Mouse (Mus musculus): ENCODE measurements at regions not wholly inside any gene's neighbourhood (a gene's known extent, or its start where the extent isn't known, plus 50 kb on each side); places are given as distances from the start of the nearest gene placed in this dataset.
"Not testable (repeated sequence)": the region's sequence is repeated elsewhere in the genome, so short reads cannot be mapped to it uniquely, and the experiment has no call there.

GRCm38 (mm10) chr12:9655794-9656193 lies 85.9 kb downstream of the Osr1 start:
- no peak for DNase-seq (ENCODE audit: low read depth, low spot score)

DNA sequence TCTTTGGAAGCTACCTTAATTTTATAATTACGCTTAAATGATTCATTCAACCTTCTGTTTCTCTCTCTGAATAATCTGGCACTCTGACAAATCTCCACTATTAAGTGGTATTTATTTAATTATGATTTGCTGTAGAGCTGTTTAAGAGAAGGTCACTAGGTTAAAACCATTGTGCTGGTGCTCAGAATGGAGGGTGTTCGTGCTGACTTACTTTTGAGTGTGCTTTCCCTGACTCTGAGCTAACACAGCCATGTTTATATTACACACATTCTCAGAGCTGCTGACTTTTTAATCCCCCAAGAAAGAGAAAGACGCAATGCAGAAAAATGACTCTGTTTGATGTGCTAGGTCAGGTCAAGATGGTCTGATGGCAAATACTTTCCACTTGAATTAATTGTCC lies 86.4 kb downstream of the Osr1 start:
- DNase-seq (ENCODE audit: low read depth, low spot score): no peak

GRCm38 (mm10) chr12:9657199-9657766 lies 87.4 kb downstream of the Osr1 start:
- no peak for DNase-seq (ENCODE audit: low read depth, low spot score)

DNA sequence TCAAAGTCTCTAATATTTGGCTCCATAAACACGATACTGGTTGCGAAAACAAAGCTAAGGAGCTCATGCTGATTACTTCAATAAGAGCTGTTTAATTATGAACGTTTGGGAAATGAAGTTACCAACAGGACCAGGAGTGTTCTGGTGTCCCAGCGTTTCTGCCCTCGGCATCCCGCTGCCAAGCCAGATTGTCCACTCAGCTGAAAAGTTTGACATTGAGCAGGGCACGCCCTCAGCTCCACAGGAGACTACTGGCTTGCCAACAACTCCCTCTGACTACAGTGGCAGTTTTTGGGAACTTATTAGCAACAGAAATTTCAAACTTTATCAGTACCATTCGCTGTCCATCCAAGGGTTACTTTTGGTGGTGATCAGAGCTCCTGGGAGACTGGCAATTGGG lies 87.9 kb downstream of the Osr1 start:
- no peak for DNase-seq (ENCODE audit: low read depth, low spot score)

- DNase-seq (ENCODE audit: low read depth, low spot score): no peak
Observed at GRCm38 (mm10) chr12:9660299-9660698, 90.4 kb downstream of the Osr1 start.

DNA sequence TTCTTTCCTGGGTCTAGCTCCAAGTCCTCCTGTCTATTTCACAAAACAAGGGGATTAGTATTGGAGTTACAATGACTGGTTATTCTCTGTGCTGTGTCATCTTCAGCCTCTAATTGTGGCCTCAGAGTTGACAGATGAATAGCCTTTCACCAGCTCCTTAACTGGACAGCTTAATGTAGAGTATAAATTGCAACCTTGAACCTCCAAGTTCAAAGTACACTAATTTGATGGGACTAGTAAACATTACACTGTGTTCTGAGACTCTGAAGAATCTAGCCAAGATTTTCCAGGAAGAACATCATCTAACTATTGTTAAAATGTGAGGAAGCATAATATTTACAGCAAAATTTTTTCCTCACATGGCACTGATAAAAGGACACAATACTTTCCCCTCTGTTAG lies 118.9 kb downstream of the Osr1 start:
- DNase-seq (ENCODE audit: low read depth, low spot score): no peak

- DNase-seq (ENCODE audit: low read depth, low spot score): no peak
Observed at GRCm38 (mm10) chr12:9689541-9689940, 119.6 kb downstream of the Osr1 start.

- DNase-seq (ENCODE audit: low read depth, low spot score): no peak
Observed at GRCm38 (mm10) chr12:9732921-9733320, 163.0 kb downstream of the Osr1 start.

DNA sequence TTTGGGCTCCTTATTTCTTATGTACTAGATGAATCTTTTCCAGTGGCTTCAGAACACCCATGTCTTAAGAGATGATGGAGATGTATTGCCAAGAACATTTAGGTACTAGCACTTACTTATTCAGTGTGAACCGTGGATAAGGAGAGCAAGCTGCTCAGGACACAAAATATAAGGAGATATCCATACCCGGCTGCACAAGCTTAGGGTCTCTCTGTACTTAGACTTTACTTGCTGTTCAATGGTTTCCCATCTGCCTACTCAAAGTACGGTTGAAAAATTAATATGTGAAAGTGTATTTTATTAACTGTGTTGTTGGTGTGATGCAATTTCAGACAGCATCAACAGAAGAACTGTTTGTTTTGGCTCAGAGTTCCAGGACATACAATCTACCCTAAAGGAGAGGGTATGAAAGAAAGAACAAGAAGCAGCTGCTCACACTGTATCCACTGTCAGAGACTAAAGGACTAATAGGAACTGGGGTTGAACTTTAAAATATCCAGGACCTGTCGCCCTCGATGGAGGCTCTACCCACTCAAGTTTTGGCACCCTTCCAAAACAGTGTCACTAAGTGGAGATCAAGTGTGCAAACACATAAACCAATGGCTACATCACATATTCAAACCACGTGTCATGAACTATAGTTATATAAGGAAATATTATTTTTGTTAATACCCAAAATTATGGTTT lies 174.9 kb downstream of the Osr1 start:
- DNase-seq (ENCODE audit: low read depth, low spot score): no peak

DNA sequence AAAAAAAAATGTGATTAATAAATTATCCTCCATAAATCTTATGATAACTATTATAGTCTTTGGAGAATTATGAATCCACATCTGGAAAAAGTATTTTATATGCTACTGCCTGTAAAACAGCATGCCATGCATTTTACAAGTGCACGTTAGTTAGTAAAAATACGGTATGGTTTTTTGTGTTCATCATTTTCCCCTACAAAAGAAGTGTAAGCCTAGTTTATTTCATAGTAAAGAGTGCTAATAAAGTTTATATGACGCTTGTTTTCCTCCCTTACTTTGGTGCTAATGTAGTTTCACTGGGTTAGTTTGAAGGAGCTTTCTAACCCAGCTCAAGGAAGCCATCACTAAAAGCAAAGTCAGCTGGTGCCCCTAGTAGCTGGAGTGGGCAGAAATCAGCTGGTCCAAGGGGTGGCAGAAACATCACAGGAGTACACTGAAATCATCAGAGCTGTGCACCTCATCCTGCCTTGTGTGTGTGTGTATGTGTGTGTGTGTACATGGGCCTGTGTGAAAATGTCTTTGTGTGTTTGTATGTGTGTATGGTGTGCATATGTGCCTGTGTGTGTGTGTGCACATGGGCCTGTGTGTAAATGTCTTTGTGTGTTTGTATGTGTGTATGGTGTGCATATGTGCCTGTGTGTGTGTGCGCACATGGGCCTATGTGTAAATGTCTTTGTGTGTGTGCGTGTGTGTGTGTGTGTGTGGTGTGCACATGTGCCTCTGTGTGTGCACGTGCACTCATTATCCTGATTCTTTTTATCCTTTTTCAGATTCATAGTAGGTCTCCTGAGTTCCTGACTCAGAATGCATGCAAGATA lies 181.6 kb downstream of the Osr1 start:
- DNase-seq (ENCODE audit: low read depth, low spot score): no peak

DNA sequence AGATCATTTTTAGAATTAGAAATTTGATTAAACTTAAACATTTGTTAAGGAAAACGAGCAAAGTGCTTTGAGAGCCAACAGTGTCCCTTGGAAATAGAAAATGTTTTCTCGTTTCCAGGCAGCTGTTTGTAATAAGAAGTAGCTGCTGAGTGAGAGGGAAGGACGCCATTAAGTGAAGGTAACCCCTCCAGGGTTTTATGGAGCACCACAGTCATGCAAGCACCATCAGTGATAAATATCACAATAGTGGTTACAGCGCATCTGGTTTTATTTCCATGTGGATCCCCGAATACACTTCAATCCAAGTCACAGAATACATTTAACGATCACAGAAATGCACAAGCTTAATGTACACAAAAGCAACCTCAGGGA lies 182.1 kb downstream of the Osr1 start:
- no peak for DNase-seq (ENCODE audit: low read depth, low spot score)

- no peak for DNase-seq (ENCODE audit: low read depth, low spot score)
Observed at GRCm38 (mm10) chr12:9756411-9756810, 186.5 kb downstream of the Osr1 start.

DNA sequence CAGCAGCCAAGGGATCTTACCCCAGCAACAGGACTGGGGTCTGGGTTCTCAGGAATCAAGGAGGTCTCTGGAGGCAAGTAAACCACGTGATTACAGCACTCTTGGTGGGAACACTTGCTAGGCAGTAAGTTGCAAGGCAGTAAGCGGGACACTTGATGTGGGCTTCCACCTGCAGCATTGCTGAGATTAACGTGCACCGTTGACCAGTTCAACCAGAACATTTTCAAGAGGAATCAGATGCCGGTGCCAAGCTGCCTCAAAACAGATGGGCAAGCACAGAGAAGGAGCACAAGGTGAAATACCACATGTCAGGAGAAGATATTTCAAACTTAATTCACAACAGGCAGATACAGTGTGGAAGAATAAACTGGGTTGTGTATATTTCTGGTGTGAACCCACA lies 190.9 kb downstream of the Osr1 start:
- DNase-seq (ENCODE audit: low read depth, low spot score): no peak

GRCm38 (mm10) chr12:9762291-9762811 lies 192.4 kb downstream of the Osr1 start:
- not testable (repeated sequence) for DNase-seq (ENCODE audit: low read depth, low spot score)

DNA sequence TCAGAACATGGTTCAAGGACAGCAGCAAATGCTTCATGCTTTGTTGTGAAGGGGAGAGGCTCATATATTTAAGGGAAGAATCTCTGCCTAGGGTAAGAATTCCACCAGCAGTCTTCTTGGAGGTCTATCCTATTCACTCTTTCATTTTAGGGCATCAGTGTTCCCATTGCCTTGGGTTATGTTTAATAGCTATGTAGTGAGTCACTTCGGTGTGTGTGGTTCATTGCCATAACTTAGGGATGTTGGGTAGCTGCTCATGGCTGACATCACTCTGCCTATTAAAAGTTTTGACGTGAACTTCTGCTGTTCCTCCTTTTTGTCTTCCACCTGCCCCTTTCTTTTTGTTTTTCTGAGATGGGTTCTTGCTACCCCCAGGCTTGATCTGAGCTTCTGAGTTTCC lies 192.9 kb downstream of the Osr1 start:
- no peak for DNase-seq (ENCODE audit: low read depth, low spot score)

DNA sequence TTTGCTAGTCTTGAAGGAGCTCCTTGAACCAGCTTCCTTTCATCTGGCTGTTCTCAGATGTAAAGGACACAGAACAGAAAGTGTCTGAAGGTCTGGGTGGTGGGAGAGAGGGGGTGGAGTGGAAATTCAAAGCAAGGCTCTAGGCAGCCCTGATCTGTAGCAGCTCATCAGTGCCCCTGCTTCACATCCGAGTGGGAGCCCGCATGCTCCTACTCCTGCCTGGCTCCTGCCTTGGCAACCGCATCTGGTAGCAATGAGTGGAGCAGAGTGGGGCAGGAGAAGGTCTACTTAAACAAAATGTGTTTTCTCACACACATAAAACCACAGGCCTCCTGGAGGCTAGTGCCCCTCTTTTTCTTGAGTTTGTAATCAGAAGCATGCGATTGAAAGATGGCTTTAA lies 201.0 kb downstream of the Osr1 start:
- no peak for DNase-seq (ENCODE audit: low read depth, low spot score)

DNA sequence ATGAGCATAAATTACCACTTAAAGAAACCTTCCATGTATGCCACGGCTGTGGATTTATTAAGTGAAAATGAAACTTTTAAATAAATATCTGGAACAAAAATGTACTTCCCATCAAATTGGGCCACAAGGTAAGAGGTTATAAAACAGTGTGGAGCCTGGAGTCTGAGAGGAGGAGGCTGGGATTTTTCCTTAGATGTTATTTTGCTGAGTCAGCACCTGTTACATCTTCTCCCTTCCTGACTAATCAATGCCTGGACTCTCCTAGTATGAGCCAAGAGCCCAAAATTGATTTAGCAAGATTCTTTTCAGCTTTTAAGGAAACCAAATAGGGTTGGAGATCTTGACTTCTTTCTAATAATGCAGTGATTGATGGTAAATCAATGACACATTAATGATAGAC lies 203.0 kb downstream of the Osr1 start:
- no peak for DNase-seq (ENCODE audit: low read depth, low spot score)

DNA sequence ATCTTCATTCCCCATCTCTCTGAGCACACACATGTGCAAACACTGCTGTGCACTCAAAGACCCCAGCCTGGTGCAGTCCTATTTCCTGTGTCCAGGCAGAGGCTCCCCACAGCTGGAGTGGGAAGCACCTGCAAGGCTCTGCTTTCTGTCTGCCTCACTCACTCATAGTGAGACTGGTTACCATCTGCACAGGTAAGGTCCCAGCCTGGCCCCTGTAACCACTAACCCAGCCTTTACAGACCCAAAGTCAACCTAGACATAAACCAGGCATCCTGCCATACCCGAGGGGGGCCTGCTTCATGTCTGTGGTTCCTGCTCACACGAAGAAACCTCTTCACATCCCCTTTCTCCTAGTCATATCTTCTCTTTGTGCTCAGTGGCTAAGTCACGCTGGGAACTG lies 232.4 kb downstream of the Osr1 start:
- no peak for DNase-seq (ENCODE audit: low read depth, low spot score)

- DNase-seq (ENCODE audit: low read depth, low spot score): no peak
Observed at GRCm38 (mm10) chr12:9807406-9807805, 237.5 kb downstream of the Osr1 start.

GRCm38 (mm10) chr12:9833273-9833672 lies 263.4 kb downstream of the Osr1 start:
- no peak for DNase-seq (ENCODE audit: low read depth, low spot score)

GRCm38 (mm10) chr12:9839198-9839845 lies 269.4 kb downstream of the Osr1 start:
- no peak for DNase-seq (ENCODE audit: low read depth, low spot score)

GRCm38 (mm10) chr12:9839949-9840348 lies 270.0 kb downstream of the Osr1 start:
- DNase-seq (ENCODE audit: low read depth, low spot score): no peak
